8 mouse cellular contexts compared by ENCODE assay signal in the genomic region with DNA sequence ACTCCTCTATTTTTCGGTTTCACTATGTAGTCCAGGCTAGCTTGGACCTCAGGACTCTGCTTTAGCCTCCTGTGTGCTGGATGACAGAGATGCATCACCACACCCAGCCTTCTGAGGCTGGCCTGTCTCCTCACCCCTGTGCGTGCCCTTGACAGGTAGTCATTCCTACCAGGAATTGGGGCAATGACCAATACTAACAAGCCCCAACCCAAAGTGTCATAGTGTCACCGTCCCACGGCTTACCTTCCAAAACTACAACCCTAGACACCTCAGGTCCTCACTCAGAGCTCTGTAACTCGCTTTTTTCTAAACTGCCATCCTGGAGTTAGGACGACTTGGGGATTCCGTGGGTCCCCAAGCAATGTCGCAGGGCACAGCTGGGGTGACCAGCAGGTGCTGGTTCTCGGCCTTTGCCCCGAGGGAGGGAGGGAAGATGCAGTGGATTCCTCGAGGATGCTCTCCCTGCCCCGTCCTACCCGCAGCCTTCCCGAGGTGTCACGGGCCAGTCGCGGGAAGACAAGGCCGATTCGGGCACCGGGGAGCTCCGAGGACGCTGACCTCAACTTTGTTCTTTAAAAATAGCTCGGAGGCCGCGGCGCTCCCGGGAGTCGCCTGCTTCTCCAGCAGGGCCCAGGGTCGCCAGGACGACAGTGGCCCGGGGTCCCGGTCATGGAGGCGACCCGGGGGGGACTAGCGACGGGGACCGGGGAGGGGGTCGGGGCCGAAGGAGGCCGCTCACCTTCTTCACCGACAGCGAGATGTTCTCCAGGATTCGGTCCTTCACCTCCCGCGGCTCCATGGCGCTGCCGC. TPM values are rescaled to one million over a fixed set of nuclear protein-coding genes. Genes with fewer than 3 reads are reported as not detected.
DNase-seq lines count a peak whose midpoint lies in the region; ATAC-seq and TF ChIP-seq lines count a peak whose summit lies in the region.

No protein-coding gene starts in this region.

- peak overlapping the region; percentile 72 for H3K4me3 ChIP-seq in bone marrow, adult 2 months (replicated peaks; ENCODE audit: control insufficient read depth, low read depth, low read length)
- H3K4me3 ChIP-seq in forebrain, embryonic 13.5 days, result peak overlapping the region; percentile 83
- H3K4me3 ChIP-seq in hindbrain, embryonic 14.5 days (replicated peaks; ENCODE audit: low read length), result peak overlapping the region; percentile 91
- peak overlapping the region; percentile 60 for H3K4me3 ChIP-seq in liver, adult 2 months (ENCODE audit: insufficient read depth, low read depth, low read length)

- H3K9ac ChIP-seq in forebrain, embryonic 13.5 days, result peak overlapping the region; percentile 94
- peak overlapping the region; percentile 94 for H3K9ac ChIP-seq in hindbrain, embryonic 14.5 days
- H3K9ac ChIP-seq in liver, adult 2 months (ENCODE audit: low read depth, low read length), result peak overlapping the region; percentile 57

- H3K36me3 ChIP-seq in forebrain, embryonic 13.5 days (ENCODE audit: poor library complexity, severe bottlenecking), result peaks cover 27% of the 10 kb centered on the region
- peaks cover 15% of the 10 kb centered on the region for H3K36me3 ChIP-seq in hindbrain, embryonic 14.5 days (replicated peaks; ENCODE audit: control insufficient read depth, insufficient read depth)
- no peaks in the 10 kb centered on the region for H3K36me3 ChIP-seq in liver, adult 2 months (ENCODE audit: control insufficient read depth, insufficient read depth, low read length)

- no peaks in the 10 kb centered on the region for H3K27me3 ChIP-seq in forebrain, embryonic 13.5 days
- H3K27me3 ChIP-seq in hindbrain, embryonic 14.5 days (ENCODE audit: control insufficient read depth, insufficient read depth, low read length), result no peaks in the 10 kb centered on the region
- no peaks in the 10 kb centered on the region for H3K27me3 ChIP-seq in liver, adult 2 months (ENCODE audit: control insufficient read depth, insufficient read depth, low read length)

- H3K9me3 ChIP-seq in forebrain, embryonic 13.5 days (replicated peaks), result no peaks in the 10 kb centered on the region
- H3K9me3 ChIP-seq in hindbrain, embryonic 14.5 days (ENCODE audit: control insufficient read depth, low read length), result no peaks in the 10 kb centered on the region

- peak; percentile 14 for ATAC-seq in forebrain, embryonic 13.5 days
- ATAC-seq in hindbrain, embryonic 14.5 days (ENCODE audit: low FRiP score), result peak; percentile 32

- peak overlapping the region; percentile 9; the same call in 1 of the 2 replicates for H3K27ac ChIP-seq in bone marrow, adult 2 months (ENCODE audit: control insufficient read depth, insufficient read depth, low read depth, low read length, poor library complexity)
- peak overlapping the region; percentile 59 for H3K27ac ChIP-seq in forebrain, embryonic 13.5 days
- H3K27ac ChIP-seq in hindbrain, embryonic 14.5 days, result peak overlapping the region; percentile 86
- H3K27ac ChIP-seq in liver, adult 2 months (replicated peaks; ENCODE audit: insufficient read depth, low read depth, low read length), result peak overlapping the region; percentile 39; the same call in 1 of the 2 replicates

- TF ChIP-seq CTCF in bone marrow, adult 2 months (IDR thresholded peaks at IDR 0.05; ENCODE audit: control insufficient read depth, insufficient read depth, low read length), result no peak
- TF ChIP-seq CTCF in liver, adult 2 months (IDR thresholded peaks at IDR 0.05; ENCODE audit: low read depth, low read length), result no peak

- peak; percentile 38 to 57 for DNase-seq in layer of hippocampus, postnatal 10 days (ENCODE audit: low spot score in 2 of 2)
- DNase-seq in layer of hippocampus, adult 18-20 months (ENCODE audit: low spot score in 2 of 2), result no peak
- peak; percentile 30 for DNase-seq in hindbrain, embryonic 14.5 days (ENCODE audit: low spot score)
- DNase-seq in liver, adult 2 months (ENCODE audit: extremely low read depth, low read depth, low spot score), result no peak
- DNase-seq in naive thymus-derived CD4-positive, alpha-beta T cell, adult 2 months (ENCODE audit: low read depth), result peak; percentile 44
- DNase-seq in frontal cortex, adult 2 months (ENCODE audit: extremely low spot score in 1 of 2, low spot score in 1 of 2), result no peak

- TF ChIP-seq POLR2A in bone marrow, adult 2 months (IDR thresholded peaks at IDR 0.05; ENCODE audit: borderline replicate concordance, control insufficient read depth, low read depth, low read length), result no peak
- no peak for TF ChIP-seq POLR2A in liver, adult 2 months (IDR thresholded peaks at IDR 0.05; ENCODE audit: extremely low read depth, insufficient read depth, low read length)

- peaks cover 2% of the 10 kb centered on the region; the same call in 1 of the 2 replicates for H3K4me1 ChIP-seq in bone marrow, adult 2 months (ENCODE audit: control insufficient read depth, insufficient read depth, low read length)
- H3K4me1 ChIP-seq in forebrain, embryonic 13.5 days, result peaks cover 15% of the 10 kb centered on the region
- H3K4me1 ChIP-seq in hindbrain, embryonic 14.5 days (replicated peaks; ENCODE audit: control insufficient read depth, insufficient read depth, low read length), result peaks cover 16% of the 10 kb centered on the region
- peaks cover 10% of the 10 kb centered on the region for H3K4me1 ChIP-seq in liver, adult 2 months (ENCODE audit: control insufficient read depth, insufficient read depth, low read length)

- peak overlapping the region; percentile 89 for H3K4me2 ChIP-seq in forebrain, embryonic 13.5 days
- peak overlapping the region; percentile 79 for H3K4me2 ChIP-seq in hindbrain, embryonic 14.5 days (replicated peaks)

- 4% methylated on average over 47 of the region's 47 CpGs for WGBS in bone marrow, adult 2 months
- WGBS in forebrain, embryonic 13.5 days, result 5% methylated on average over 36 of the region's 47 CpGs
- WGBS in hindbrain, embryonic 14.5 days, result 4% methylated on average over 44 of the region's 47 CpGs
- whole genome bisulfite sequencing in liver, adult 2 months, result 1% methylated on average over 47 of the region's 47 CpGs

- peaks cover 6% of the 10 kb centered on the region; the same call in 1 of the 2 replicates for H3K79me2 ChIP-seq in liver, adult 2 months (ENCODE audit: control insufficient read depth, insufficient read depth, low read length)

RNA-seq across cellular contexts. Expression of a gene that starts 1.4 kb away (rescaled TPM):
- 10 to 100 TPM; 55.8 to 57.4 TPM for total RNA-seq in layer of hippocampus, postnatal 10 days (2021)
- total RNA-seq in layer of hippocampus, adult 18-20 months (2021), result 10 to 100 TPM; 81.2 to 81.3 TPM
- 16.5 and 24.5 TPM in 2 replicates for polyA plus RNA-seq in bone marrow, adult 2 months (2011; ENCODE audit: insufficient read depth, insufficient read length, low replicate concordance, missing spikeins)
- 6.1 and 7.2 TPM in 2 replicates for polyA plus RNA-seq in forebrain, embryonic 13.5 days (2015; fragmentation: Nextera tagmentation; extraction: Ambion mirVana)
- polyA plus RNA-seq in hindbrain, embryonic 14.5 days (2014; fragmentation: Nextera tagmentation; extraction: Ambion mirVana), result 3.9 and 4.4 TPM in 2 replicates
- total RNA-seq in liver, adult 2 months (2014; rRNA removed), result 2.7 and 5.0 TPM in 2 replicates
- 11.2 and 13.5 TPM in 2 replicates for polyA plus RNA-seq in liver, adult 2 months (2012; rRNA removed)
- polyA plus RNA-seq in frontal cortex, adult 2 months (2012; rRNA removed), result 85.6 and 92.9 TPM in 2 replicates

RNA-seq across cellular contexts. Expression of a gene that starts 22.1 kb away (rescaled TPM):
- 1 to 10 TPM in 1 of 2 experiments, under 1 TPM in 1; 0.87 to 1.6 TPM for total RNA-seq in layer of hippocampus, postnatal 10 days (2021)
- under 1 TPM in 1 of 2 experiments, not detected in 1; 0.25 TPM for total RNA-seq in layer of hippocampus, adult 18-20 months (2021)
- 4.1 TPM in 1 of 2 replicates, not detected in the other for polyA plus RNA-seq in bone marrow, adult 2 months (2011; ENCODE audit: insufficient read depth, insufficient read length, low replicate concordance, missing spikeins)
- 0.21 and 2.8 TPM in 2 replicates for polyA plus RNA-seq in forebrain, embryonic 13.5 days (2015; fragmentation: Nextera tagmentation; extraction: Ambion mirVana)
- 0.29 TPM in 1 of 2 replicates, not detected in the other for polyA plus RNA-seq in hindbrain, embryonic 14.5 days (2014; fragmentation: Nextera tagmentation; extraction: Ambion mirVana)
- total RNA-seq in liver, adult 2 months (2014; rRNA removed), result 16.3 and 30.3 TPM in 2 replicates
- 52.0 and 70.9 TPM in 2 replicates for polyA plus RNA-seq in liver, adult 2 months (2012; rRNA removed)
- 6.1 and 9.0 TPM in 2 replicates for polyA plus RNA-seq in frontal cortex, adult 2 months (2012; rRNA removed)

RNA-seq across cellular contexts. Expression of a gene that starts 39.7 kb away (rescaled TPM):
- total RNA-seq in layer of hippocampus, postnatal 10 days (2021), result 1 to 10 TPM; 2.4 TPM
- 1 to 10 TPM; 4.1 to 4.2 TPM for total RNA-seq in layer of hippocampus, adult 18-20 months (2021)
- polyA plus RNA-seq in bone marrow, adult 2 months (2011; ENCODE audit: insufficient read depth, insufficient read length, low replicate concordance, missing spikeins), result 5.6 and 5.8 TPM in 2 replicates
- 0.08 and 0.13 TPM in 2 replicates for polyA plus RNA-seq in forebrain, embryonic 13.5 days (2015; fragmentation: Nextera tagmentation; extraction: Ambion mirVana)
- polyA plus RNA-seq in hindbrain, embryonic 14.5 days (2014; fragmentation: Nextera tagmentation; extraction: Ambion mirVana), result not detected in 2 replicates
- total RNA-seq in liver, adult 2 months (2014; rRNA removed), result 10.2 and 10.6 TPM in 2 replicates
- 5.1 and 10.3 TPM in 2 replicates for polyA plus RNA-seq in liver, adult 2 months (2012; rRNA removed)
- polyA plus RNA-seq in frontal cortex, adult 2 months (2012; rRNA removed), result 8.0 and 9.7 TPM in 2 replicates

RNA-seq across cellular contexts. Expression of a gene that starts 44.9 kb away (rescaled TPM):
- under 1 TPM; 0.69 to 0.98 TPM for total RNA-seq in layer of hippocampus, postnatal 10 days (2021)
- under 1 TPM; 0.32 to 0.51 TPM for total RNA-seq in layer of hippocampus, adult 18-20 months (2021)
- 0.57 and 1.8 TPM in 2 replicates for polyA plus RNA-seq in bone marrow, adult 2 months (2011; ENCODE audit: insufficient read depth, insufficient read length, low replicate concordance, missing spikeins)
- 0.17 TPM in 1 of 2 replicates, not detected in the other for polyA plus RNA-seq in forebrain, embryonic 13.5 days (2015; fragmentation: Nextera tagmentation; extraction: Ambion mirVana)
- polyA plus RNA-seq in hindbrain, embryonic 14.5 days (2014; fragmentation: Nextera tagmentation; extraction: Ambion mirVana), result 0.17 TPM in 1 of 2 replicates, not detected in the other
- 9.3 and 12.6 TPM in 2 replicates for total RNA-seq in liver, adult 2 months (2014; rRNA removed)
- polyA plus RNA-seq in liver, adult 2 months (2012; rRNA removed), result 34.7 and 39.5 TPM in 2 replicates
- 0.84 and 1.2 TPM in 2 replicates for polyA plus RNA-seq in frontal cortex, adult 2 months (2012; rRNA removed)

RNA-seq across cellular contexts. Expression of a gene that starts 57.4 kb away (rescaled TPM):
- total RNA-seq in layer of hippocampus, postnatal 10 days (2021), result 1 to 10 TPM; 4.6 to 5.0 TPM
- under 1 TPM; 0.61 to 0.74 TPM for total RNA-seq in layer of hippocampus, adult 18-20 months (2021)
- 1.2 and 9.3 TPM in 2 replicates for polyA plus RNA-seq in bone marrow, adult 2 months (2011; ENCODE audit: insufficient read depth, insufficient read length, low replicate concordance, missing spikeins)
- polyA plus RNA-seq in forebrain, embryonic 13.5 days (2015; fragmentation: Nextera tagmentation; extraction: Ambion mirVana), result 11.1 and 13.9 TPM in 2 replicates
- polyA plus RNA-seq in hindbrain, embryonic 14.5 days (2014; fragmentation: Nextera tagmentation; extraction: Ambion mirVana), result 41.3 and 43.6 TPM in 2 replicates
- total RNA-seq in liver, adult 2 months (2014; rRNA removed), result 0.37 and 0.74 TPM in 2 replicates
- polyA plus RNA-seq in liver, adult 2 months (2012; rRNA removed), result 0.86 and 1.2 TPM in 2 replicates
- 1.0 and 2.6 TPM in 2 replicates for polyA plus RNA-seq in frontal cortex, adult 2 months (2012; rRNA removed)

Comparison
In these comparisons a context has a peak if more than half of its experiments do, and no peak if none do; other contexts are left out.
1. DNase-seq: peak in layer of hippocampus, postnatal 10 days (2 of 2), hindbrain, embryonic 14.5 days (single experiment) and naive thymus-derived CD4-positive, alpha-beta T cell, adult 2 months (single experiment); none in layer of hippocampus, adult 18-20 months (0 of 2), liver, adult 2 months (single experiment) and frontal cortex, adult 2 months (0 of 2).
2. H3K27ac ChIP-seq: peak in every context shown above with its lines; median percentile 86 in hindbrain, embryonic 14.5 days; 59 in forebrain, embryonic 13.5 days; 39 in liver, adult 2 months; 9 in bone marrow, adult 2 months.
3. Peak in every context shown above with its lines, with median percentiles within 50 percentile points of each other: H3K4me3 ChIP-seq and H3K9ac ChIP-seq.